In the genomic region with DNA sequence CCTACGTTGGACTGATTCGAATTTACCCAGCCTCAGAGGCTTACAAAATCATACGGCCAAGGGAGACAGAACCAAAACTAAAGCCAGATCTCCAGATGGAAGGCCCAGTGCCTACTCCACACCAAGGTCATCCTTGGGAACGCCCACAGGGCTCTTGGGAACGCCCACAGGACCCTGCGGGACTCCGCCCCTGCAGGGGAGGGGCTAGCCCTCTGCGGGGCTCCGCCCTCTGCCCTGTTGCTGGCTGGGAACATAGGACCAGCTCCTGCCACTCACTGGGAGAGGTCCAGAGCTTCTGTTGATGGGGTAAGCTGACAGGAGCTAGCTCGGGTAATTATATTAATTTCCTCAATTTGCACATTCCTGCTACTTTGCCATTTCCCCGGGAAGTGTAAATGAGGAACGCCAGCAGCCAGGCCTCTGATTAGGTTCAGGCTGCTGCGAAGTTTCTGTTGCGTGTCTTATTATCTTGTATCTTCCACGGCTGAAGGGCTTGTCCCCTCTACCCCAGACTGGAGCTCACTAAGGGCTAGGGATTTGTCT, we compare ENCODE assay signal across 10 mouse cellular contexts.
A peak's percentile ranks its signal among the peaks of the same experiment; 100 is the strongest.
DNase-seq lines count a peak whose midpoint lies in the region; ATAC-seq and TF ChIP-seq lines count a peak whose summit lies in the region.
"Had no signal": no experiment of that assay in that cellular context is flagged by ENCODE, and none has a peak within 500 bp of the region (broad histone marks: within the 10 kb centered on the region; RNA-seq: fewer than 3 reads in every experiment).

No protein-coding gene starts in this region.

- DNase-seq in adrenal gland, adult (ENCODE audit: inconsistent age in 2 of 2, low spot score in 1 of 2) = peak; percentile 32 to 36
- DNase-seq in adrenal gland, postnatal 4 days (ENCODE audit: low spot score in 2 of 2) = no peak
- DNase-seq in limb, embryonic 11.5 days (ENCODE audit: low spot score) = peak; percentile 43
- no peak for DNase-seq in limb, embryonic 10.5 days (ENCODE audit: low spot score)
- DNase-seq in R1 (ENCODE audit: low read depth, low spot score) = peak; percentile 81
- peak; percentile 37 for DNase-seq in forebrain, postnatal 0 days
- DNase-seq in spleen, adult 12 weeks (ENCODE audit: low spot score) = no peak
- no peak for DNase-seq in thymus, postnatal 0 days (ENCODE audit: low spot score)

- no peak overlapping the region for H3K4me2 ChIP-seq in limb, embryonic 11.5 days (ENCODE audit: low read depth, severe bottlenecking)
- no peak overlapping the region for H3K4me2 ChIP-seq in forebrain, postnatal 0 days (ENCODE audit: low read depth)
- H3K4me2 ChIP-seq: limb, embryonic 13.5 days had no signal

- no peaks in the 10 kb centered on the region for H3K36me3 ChIP-seq in limb, embryonic 11.5 days (ENCODE audit: control insufficient read depth, insufficient read depth, low read length)
- no peaks in the 10 kb centered on the region; the same call in 1 of the 2 replicates for H3K36me3 ChIP-seq in limb, embryonic 10.5 days
- H3K36me3 ChIP-seq in forebrain, postnatal 0 days (ENCODE audit: insufficient read depth) = no peaks in the 10 kb centered on the region
- H3K36me3 ChIP-seq: limb, embryonic 13.5 days had no signal

- no peak for TF ChIP-seq CTCF in forebrain, postnatal 0 days (IDR thresholded peaks at IDR 0.05; ENCODE audit: low read depth)

- 0 out of 2 replicates have a peak, but pooled peaks cover 2% of the 10 kb centered on the region for H3K4me1 ChIP-seq in limb, embryonic 11.5 days (ENCODE audit: control insufficient read depth, insufficient read depth, low read length)
- peaks cover 26% of the 10 kb centered on the region for H3K4me1 ChIP-seq in limb, embryonic 10.5 days
- H3K4me1 ChIP-seq in forebrain, postnatal 0 days (ENCODE audit: insufficient read depth) = peaks cover 9% of the 10 kb centered on the region
- H3K4me1 ChIP-seq: limb, embryonic 13.5 days had no signal

- H3K9ac ChIP-seq in limb, embryonic 11.5 days (ENCODE audit: low read length) = no peak overlapping the region
- no peak overlapping the region for H3K9ac ChIP-seq in forebrain, postnatal 0 days
- H3K9ac ChIP-seq: limb, embryonic 13.5 days had no signal

- H3K9me3 ChIP-seq in limb, embryonic 11.5 days (ENCODE audit: control insufficient read depth, low read length) = no peaks in the 10 kb centered on the region
- H3K9me3 ChIP-seq in limb, embryonic 10.5 days (replicated peaks) = no peaks in the 10 kb centered on the region
- H3K9me3 ChIP-seq in forebrain, postnatal 0 days (ENCODE audit: low read length) = no peaks in the 10 kb centered on the region
- H3K9me3 ChIP-seq: limb, embryonic 13.5 days had no signal

- 38% methylated on average over 15 of the region's 15 CpGs for WGBS in limb, embryonic 11.5 days
- WGBS in limb, embryonic 10.5 days = 41% methylated on average over 15 of the region's 15 CpGs
- 39% methylated on average over 15 of the region's 15 CpGs for WGBS in forebrain, postnatal 0 days

- no peak for ATAC-seq in limb, embryonic 11.5 days (ENCODE audit: insufficient number of reproducible peaks, low FRiP score, low TSS enrichment, low read depth)
- ATAC-seq in forebrain, postnatal 0 days = 0 out of 2 replicates have a peak, but pooled peaks have one; percentile 20
- ATAC-seq: inflammation-experienced regulatory T-cells, adult 6 months had no signal

- H3K27me3 ChIP-seq in limb, embryonic 11.5 days (ENCODE audit: control insufficient read depth, insufficient read depth, low read length) = no peaks in the 10 kb centered on the region
- H3K27me3 ChIP-seq in limb, embryonic 10.5 days (ENCODE audit: low read depth, poor library complexity, severe bottlenecking) = no peaks in the 10 kb centered on the region
- no peaks in the 10 kb centered on the region for H3K27me3 ChIP-seq in forebrain, postnatal 0 days (ENCODE audit: insufficient read depth, low read length)

- H3K4me3 ChIP-seq in limb, embryonic 11.5 days (ENCODE audit: low read depth, low read length) = no peak overlapping the region
- no peak overlapping the region for H3K4me3 ChIP-seq in limb, embryonic 10.5 days
- H3K4me3 ChIP-seq in forebrain, postnatal 0 days (ENCODE audit: low read depth, low read length) = no peak overlapping the region
- H3K4me3 ChIP-seq: limb, embryonic 13.5 days had no signal

- no peak overlapping the region for H3K27ac ChIP-seq in limb, embryonic 11.5 days (replicated peaks; ENCODE audit: low read depth, low read length)
- no peak overlapping the region for H3K27ac ChIP-seq in limb, embryonic 10.5 days
- H3K27ac ChIP-seq in forebrain, postnatal 0 days (ENCODE audit: low read depth, low read length) = no peak overlapping the region
- H3K27ac ChIP-seq: limb, embryonic 13.5 days had no signal

Comparison
In these comparisons a context has a peak if more than half of its experiments do, and no peak if none do; other contexts are left out.
1. DNase-seq: peak in adrenal gland, adult (2 of 2), limb, embryonic 11.5 days (single experiment), R1 (single experiment) and forebrain, postnatal 0 days (single experiment); none in adrenal gland, postnatal 4 days (0 of 2), limb, embryonic 10.5 days (single experiment), spleen, adult 12 weeks (single experiment) and thymus, postnatal 0 days (single experiment).